Mouse (Mus musculus) neural tube, embryonic 15.5 days (tissue): ENCODE data around the gene Adh5. TPM values are rescaled to one million over a fixed set of nuclear protein-coding genes. Genes with fewer than 3 reads are reported as not detected.
A peak's percentile ranks its signal among the peaks of the same experiment; 100 is the strongest.
"Not testable (repeated sequence)": the region's sequence is repeated elsewhere in the genome, so short reads cannot be mapped to it uniquely, and the experiment has no call there.

Experiments
- ATAC-seq: fragments of 200-750 bp; cut with Nextera tagmentation; 2 replicates; pipeline ENCODE4 v1.8.0; 2017; ENCODE audit warnings: mild to moderate bottlenecking, moderate TSS enrichment, moderate library complexity; ENCODE audit not compliant: low FRiP score
- H3K27ac ChIP-seq: fragments of 300-500 bp; sonication (generic); replicated peaks from 2 replicates; pipeline ENCODE4 v1.5.1; 2015; ENCODE audit warnings: mild to moderate bottlenecking, inconsistent platforms
- H3K27me3 ChIP-seq: fragments of 300-500 bp; sonication (generic); replicated peaks from 2 replicates; pipeline ENCODE4 v1.6.1; 2015; ENCODE audit warnings: inconsistent platforms
- H3K36me3 ChIP-seq: fragments of 300-500 bp; sonication (generic); 2 replicates; pipeline ENCODE4 v1.6.1; 2015; ENCODE audit warnings: inconsistent platforms
- H3K4me1 ChIP-seq: fragments of 300-500 bp; sonication (generic); 2 replicates; pipeline ENCODE4 v1.6.1; 2015; ENCODE audit warnings: inconsistent platforms
- H3K4me2 ChIP-seq: fragments of 300-500 bp; sonication (generic); 2 replicates; pipeline ENCODE4 v1.6.1; 2015; ENCODE audit warnings: inconsistent platforms, mild to moderate bottlenecking, moderate library complexity
- H3K4me3 ChIP-seq: fragments of 300-500 bp; sonication (generic); replicated peaks from 2 replicates; pipeline ENCODE4 v1.5.1; 2015; ENCODE audit warnings: mild to moderate bottlenecking, inconsistent platforms
- H3K9ac ChIP-seq: fragments of 300-500 bp; sonication (generic); replicated peaks from 2 replicates; pipeline ENCODE4 v1.6.1; 2015; ENCODE audit warnings: mild to moderate bottlenecking, inconsistent platforms
- H3K9me3 ChIP-seq: fragments of 300-500 bp; sonication (generic); replicated peaks from 2 replicates; pipeline ENCODE4 v1.6.1; 2016; ENCODE audit warnings: inconsistent platforms
- WGBS: fragments of 180-500 bp; shearing (Covaris S2); methylation state at CpG from one replicate; pipeline ENCODE4 v1.1.7; 2015; ENCODE audit warnings: mixed read lengths; 5-methylcytosine and 5-hydroxymethylcytosine counted together
- polyA plus RNA-seq: library from polyadenylated mRNA; unstranded; fragments of >200 nt; fragmentation: Nextera tagmentation; extraction: Ambion mirVana; gene quantifications from 2 replicates; pipeline ENCODE4 v1.2.1, GENCODE M21; 2015

The Adh5 gene
- polyA plus RNA-seq, 1 experiment from 2014 or later, result 179 TPM

DNA sequence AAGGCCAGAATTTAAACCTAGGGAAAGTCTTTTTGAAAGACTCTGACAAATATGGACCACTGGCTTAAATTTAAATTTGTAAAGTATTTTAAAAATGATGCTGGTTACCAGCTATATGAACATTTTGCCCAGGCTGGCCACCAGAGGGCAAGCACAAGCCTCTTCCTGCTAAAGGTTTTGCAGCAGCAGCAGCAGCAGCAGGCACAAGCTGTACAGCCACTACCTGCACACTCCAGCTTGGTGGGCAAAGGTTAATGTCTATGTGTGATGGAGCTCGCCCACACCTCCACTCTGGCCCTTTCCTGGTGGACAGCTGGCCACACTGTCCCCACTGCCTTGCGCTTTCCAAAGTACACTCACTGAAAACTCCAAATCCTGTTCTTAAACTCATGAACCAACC lies 20.2 kb downstream of the Adh5 start:
- ATAC-seq, result peak; percentile 58; the same call in 1 of the 2 replicates
- no peak overlapping the region for H3K9ac ChIP-seq
- no peak overlapping the region for H3K27ac ChIP-seq
- no peaks in the 10 kb centered on the region for H3K27me3 ChIP-seq
- H3K4me3 ChIP-seq, result no peak overlapping the region
- 85% methylated on average over 2 of the region's 2 CpGs for WGBS
- no peaks in the 10 kb centered on the region for H3K9me3 ChIP-seq
- peaks cover 65% of the 10 kb centered on the region for H3K36me3 ChIP-seq
- no peak overlapping the region for H3K4me2 ChIP-seq
- no peaks in the 10 kb centered on the region for H3K4me1 ChIP-seq

DNA sequence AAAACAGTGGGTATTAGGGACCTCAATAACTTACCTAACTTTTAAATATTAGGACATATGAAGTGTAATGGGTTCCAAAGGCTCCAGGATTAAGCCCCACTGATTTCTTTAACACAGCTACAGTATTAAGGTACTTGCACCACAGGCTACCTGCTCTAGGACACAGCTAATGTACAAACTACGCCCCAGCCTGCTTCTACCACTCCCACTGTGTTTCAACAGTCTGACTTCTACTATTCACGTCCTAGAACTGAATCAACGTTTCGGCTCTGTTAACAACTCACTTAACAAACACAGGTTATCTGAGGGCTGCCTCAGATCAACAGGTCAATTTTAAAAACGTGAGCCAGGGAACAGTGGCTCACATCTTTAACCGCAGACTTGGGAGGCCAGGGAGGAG lies 20.9 kb downstream of the Adh5 start:
- ATAC-seq, result no peak
- H3K4me3 ChIP-seq, result no peak overlapping the region
- WGBS, result 94% methylated on average over 6 of the region's 6 CpGs
- H3K9ac ChIP-seq, result no peak overlapping the region
- peaks cover 67% of the 10 kb centered on the region for H3K36me3 ChIP-seq
- no peaks in the 10 kb centered on the region for H3K4me1 ChIP-seq
- no peak overlapping the region for H3K4me2 ChIP-seq
- no peak overlapping the region for H3K27ac ChIP-seq
- H3K9me3 ChIP-seq, result no peaks in the 10 kb centered on the region
- no peaks in the 10 kb centered on the region for H3K27me3 ChIP-seq

DNA sequence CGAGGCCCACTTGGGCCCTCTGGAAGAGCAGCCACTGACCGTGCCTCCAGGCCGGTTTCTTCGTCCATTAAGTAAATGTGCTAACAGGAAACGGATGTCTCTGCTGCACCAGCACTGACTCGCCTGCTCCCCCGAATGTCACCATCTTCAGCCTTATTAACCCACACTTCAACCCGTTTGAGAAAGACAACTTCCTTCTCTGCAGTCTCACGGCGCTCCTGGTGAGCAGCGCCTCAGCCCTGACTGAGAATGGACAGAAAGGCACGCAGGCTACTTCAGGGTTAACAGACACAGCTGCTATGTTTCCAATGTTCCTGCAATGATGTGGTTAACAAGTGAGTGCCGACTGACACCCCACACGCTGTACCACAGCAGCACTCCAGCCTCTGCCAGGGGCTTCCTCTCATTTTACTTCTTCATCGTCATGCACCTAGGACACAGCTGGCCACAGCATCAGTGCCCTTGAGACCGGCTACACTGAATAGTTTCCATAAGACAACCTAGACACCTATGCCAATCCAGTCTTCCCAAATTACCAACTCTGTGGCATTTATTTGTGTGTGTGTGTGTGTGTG lies 21.8 kb downstream of the Adh5 start:
- H3K27ac ChIP-seq, result no peak overlapping the region

DNA sequence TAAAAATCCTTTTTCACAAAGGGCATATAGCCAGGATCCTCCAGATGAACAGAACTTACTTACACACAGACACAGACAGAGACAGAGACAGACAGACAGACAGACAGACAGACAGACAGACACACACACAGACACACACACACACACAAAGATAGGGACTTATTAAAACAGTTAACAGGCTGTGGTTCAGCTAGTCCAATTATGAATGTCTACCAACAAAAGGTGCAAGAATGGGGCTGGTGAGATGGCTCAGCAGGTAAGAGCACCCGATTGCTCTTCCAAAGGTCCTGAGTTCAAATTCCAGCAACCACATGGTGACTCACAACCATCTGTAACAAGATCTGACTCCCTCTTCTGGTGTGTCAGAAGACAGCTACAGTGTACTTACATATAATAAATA lies 23.8 kb downstream of the Adh5 start:
- H3K9me3 ChIP-seq, H3K9ac ChIP-seq, H3K4me2 ChIP-seq, ATAC-seq, H3K4me1 ChIP-seq, H3K4me3 ChIP-seq, H3K27me3 ChIP-seq, H3K27ac ChIP-seq: not testable (repeated sequence)
- H3K36me3 ChIP-seq, result peaks cover 67% of the 10 kb centered on the region
- 100% methylated on average over 1 of the region's 1 CpGs for WGBS

More for the DNA sequence above, 21.8 kb downstream of the Adh5 start:
- Histone ChIP-seq H3K9me3 (no peaks in the 10 kb centered on the region), H3K4me2 (no peak overlapping the region), H3K9ac (no peak overlapping the region), H3K36me3 (peaks cover 68% of the 10 kb centered on the region), H3K27me3 (no peaks in the 10 kb centered on the region), H3K4me3 (no peak overlapping the region), H3K4me1 (no peaks in the 10 kb centered on the region)
- ATAC-seq, result no peak
- WGBS, result 83% methylated on average over 16 of the region's 16 CpGs

DNA sequence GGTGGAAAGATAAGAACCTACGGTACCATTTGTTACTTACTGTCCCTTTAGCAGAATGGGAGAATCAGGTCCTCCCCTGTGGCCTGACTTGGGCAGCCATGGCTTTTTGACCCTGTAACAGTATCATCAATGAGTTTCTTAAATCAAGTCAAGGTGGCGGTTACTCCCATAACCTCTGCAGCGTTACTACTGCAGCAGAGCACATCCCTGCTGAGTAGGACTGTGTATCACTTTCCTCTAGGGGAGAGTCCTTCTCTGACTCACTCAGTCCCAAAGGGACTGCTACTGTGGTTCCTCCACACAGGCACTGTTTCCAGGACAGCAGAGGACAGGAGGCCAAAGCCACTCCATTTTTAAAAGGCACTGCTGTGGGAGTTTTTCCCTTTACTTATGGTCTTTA lies 28.2 kb downstream of the Adh5 start:
- 83% methylated on average over 3 of the region's 3 CpGs for WGBS

DNA sequence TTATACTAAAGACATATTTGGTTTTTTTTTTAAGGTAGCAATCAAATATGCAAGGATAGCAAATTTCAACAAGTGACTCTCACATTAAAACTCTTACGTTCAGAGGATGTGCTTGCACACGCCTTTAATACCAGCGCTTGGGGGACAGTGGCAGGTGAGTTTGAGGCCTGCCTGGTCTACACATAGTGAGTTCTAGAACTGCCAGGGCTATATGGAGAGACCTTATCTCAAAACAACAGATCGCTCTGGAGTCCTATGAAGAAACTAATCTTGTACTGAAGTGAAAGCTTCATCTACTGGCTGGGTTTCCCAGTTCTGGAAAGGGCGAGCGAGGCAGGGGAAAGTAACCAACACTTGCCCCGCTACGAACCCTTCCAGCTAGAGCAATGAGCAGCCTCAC lies 36.6 kb downstream of the Adh5 start:
- peaks cover 23% of the 10 kb centered on the region for H3K36me3 ChIP-seq

More for the DNA sequence above, 28.2 kb downstream of the Adh5 start:
- H3K4me3 ChIP-seq, result no peak overlapping the region
- H3K4me2 ChIP-seq, result no peak overlapping the region
- peaks cover 59% of the 10 kb centered on the region for H3K36me3 ChIP-seq
- H3K27me3 ChIP-seq, result no peaks in the 10 kb centered on the region
- no peak overlapping the region for H3K27ac ChIP-seq
- no peaks in the 10 kb centered on the region for H3K4me1 ChIP-seq
- ATAC-seq, result no peak
- no peaks in the 10 kb centered on the region for H3K9me3 ChIP-seq
- no peak overlapping the region for H3K9ac ChIP-seq

DNA sequence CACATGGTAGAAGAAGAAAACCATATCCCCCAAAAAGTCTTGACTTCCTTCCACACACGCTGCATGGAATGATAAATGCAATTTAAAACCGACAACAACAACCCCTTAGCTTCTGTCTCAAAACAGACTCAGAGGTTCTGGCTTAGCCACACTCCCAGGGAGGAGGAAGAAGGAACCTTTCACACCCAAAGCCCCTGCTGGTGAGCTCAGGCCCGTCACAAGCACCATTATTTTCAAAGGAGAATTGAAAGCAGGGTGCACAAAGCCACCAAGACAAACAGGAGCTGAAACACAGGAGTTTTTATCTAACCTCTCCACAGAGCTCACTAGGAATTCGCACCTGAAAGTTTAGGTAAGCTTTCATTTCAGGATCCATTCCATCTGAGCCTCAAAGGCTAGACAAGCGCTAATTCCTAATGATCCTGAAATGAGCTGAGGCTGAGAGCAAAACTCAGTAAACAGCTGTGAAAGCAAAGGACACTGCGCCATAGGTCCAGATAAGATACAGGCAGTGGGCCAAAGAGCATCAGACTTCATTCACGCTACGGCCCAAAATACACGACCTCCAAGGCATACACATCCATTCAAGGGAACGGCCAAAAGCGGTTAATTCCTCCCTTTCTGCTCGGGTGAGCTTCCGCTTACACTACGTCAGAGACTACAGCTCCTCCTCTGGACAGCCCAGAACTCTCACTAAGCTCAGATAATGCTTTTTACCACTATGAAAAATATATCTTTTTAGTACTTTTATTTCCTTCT lies 38.8 kb downstream of the Adh5 start:
- Histone ChIP-seq H3K27ac (no peak overlapping the region), H3K4me3 (no peak overlapping the region), H3K27me3 (no peaks in the 10 kb centered on the region), H3K4me2 (no peak overlapping the region), H3K36me3 (peaks cover 28% of the 10 kb centered on the region), H3K9ac (no peak overlapping the region), H3K9me3 (no peaks in the 10 kb centered on the region), H3K4me1 (peaks cover 3% of the 10 kb centered on the region; the same call in 1 of the 2 replicates)
- 61% methylated on average over 14 of the region's 14 CpGs for WGBS
- ATAC-seq, result no peak

More for the DNA sequence above, 36.6 kb downstream of the Adh5 start:
- ATAC-seq, result no peak
- H3K4me1 ChIP-seq, result peaks cover 3% of the 10 kb centered on the region; the same call in 1 of the 2 replicates
- no peak overlapping the region for H3K27ac ChIP-seq
- no peak overlapping the region for H3K4me3 ChIP-seq
- no peaks in the 10 kb centered on the region for H3K27me3 ChIP-seq
- H3K9me3 ChIP-seq, result no peaks in the 10 kb centered on the region
- no peak overlapping the region for H3K9ac ChIP-seq
- 98% methylated on average over 8 of the region's 8 CpGs for WGBS
- no peak overlapping the region for H3K4me2 ChIP-seq

DNA sequence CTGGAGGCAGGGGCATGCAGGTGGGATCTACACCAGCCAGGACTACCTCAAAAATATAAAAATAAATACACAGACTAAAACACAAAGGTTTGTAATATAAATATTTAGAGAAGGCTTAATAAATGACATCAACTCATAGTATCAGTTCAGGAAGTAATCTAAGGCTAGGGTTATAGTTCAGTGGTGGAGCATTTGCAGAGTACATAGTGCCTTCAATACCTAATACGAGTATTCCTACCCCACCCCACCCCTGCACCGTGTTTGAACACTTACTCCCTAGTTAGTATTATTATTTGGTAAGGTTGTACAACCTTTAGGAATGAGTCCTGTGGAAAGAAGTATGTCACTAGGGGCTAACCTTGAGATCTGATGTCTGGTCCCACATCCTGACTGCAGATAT lies 40.3 kb downstream of the Adh5 start:
- Histone ChIP-seq H3K4me2 (no peak overlapping the region), H3K36me3 (peaks cover 28% of the 10 kb centered on the region), H3K4me3 (no peak overlapping the region), H3K27me3 (no peaks in the 10 kb centered on the region), H3K9ac (no peak overlapping the region), H3K4me1 (peaks cover 12% of the 10 kb centered on the region), H3K9me3 (no peaks in the 10 kb centered on the region), H3K27ac (no peak overlapping the region)
- no peak for ATAC-seq
- WGBS, result 87% methylated on average over 2 of the region's 2 CpGs

DNA sequence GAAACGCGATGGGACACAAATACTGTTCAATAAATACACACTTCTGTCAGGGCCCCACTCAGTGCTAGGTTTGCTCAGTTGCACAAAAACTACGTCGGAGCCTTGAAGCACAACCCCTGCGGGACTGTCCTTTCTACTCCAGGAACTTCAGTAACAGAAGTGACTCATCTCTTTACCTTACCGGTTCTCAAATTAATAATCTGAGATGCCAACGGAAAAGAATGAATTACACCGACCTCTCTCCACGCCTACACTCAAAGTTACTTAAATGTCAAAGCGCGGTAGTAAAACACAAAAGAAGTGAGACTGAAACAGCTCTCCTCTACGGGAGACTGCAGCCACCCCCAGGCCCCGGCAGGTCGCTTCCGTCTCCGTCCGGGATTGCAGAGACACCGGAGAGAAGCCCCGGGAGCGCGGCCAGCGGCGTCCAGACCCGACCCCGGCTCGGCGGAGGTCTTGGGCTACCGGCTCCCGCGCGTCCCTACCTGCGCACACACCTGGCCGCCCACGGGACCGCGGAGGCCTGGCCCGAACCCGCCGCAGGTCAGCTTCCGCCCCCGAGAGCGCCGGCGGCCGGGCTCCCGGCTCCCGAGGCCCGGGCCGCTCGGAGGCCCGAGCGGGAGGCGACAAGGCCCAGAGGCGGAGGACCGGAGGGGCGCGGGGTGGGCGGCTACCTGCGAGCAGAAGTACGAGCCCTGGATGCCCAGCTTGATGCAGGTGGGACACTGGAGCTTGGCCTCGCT lies 45.9 kb downstream of the Adh5 start:
- Histone ChIP-seq H3K9ac (peak overlapping the region; percentile 78), H3K27ac (peak overlapping the region; percentile 84), H3K4me2 (peak overlapping the region; percentile 67), H3K4me3 (peak overlapping the region; percentile 85), H3K36me3 (peaks cover 9% of the 10 kb centered on the region), H3K4me1 (peaks cover 15% of the 10 kb centered on the region), H3K9me3 (no peaks in the 10 kb centered on the region), H3K27me3 (no peaks in the 10 kb centered on the region)
- peak; percentile 58 for ATAC-seq
- under 1% methylated on average over 57 of the region's 61 CpGs for WGBS

DNA sequence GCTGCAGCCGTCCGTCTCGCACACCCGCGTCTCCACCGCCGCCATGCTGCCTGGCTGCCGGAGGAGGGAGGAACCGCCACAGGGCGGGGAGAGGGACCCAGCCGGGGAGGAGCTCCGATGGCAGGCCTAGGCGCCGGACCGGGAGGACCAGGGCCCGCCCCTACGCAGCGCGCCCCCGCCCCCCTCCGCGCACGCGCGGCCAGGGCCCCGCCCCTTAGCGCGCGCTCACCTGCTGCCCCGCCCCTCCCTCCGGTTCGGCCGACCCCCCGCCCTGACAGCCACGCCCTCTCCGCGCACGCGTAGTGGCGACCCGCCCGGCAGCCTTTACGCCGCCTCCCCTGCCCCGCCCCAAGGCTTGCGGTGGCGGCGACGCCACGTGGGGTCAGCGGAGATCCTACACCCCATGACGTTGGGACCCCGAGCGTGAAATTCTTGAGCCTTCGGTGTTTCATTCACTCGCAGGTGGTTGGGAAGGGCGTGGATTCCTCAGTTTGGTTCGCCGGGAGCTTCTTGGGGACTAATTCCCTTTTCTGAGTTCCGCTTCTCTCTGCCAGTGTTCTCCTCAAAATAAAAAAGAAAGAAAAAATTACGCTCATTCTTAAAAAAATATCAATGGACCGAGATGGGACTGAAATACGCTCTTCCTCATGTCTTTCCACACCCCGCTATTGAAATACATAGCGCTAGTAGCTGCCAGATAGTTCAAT lies 46.6 kb downstream of the Adh5 start, which contains the start of gene Metap1:
Metap1 (minus strand) TSS at position 189 of the 707 bp plus-strand sequence.
- peak within 1 kb of the TSS; percentile 78 for H3K9ac ChIP-seq

DNA sequence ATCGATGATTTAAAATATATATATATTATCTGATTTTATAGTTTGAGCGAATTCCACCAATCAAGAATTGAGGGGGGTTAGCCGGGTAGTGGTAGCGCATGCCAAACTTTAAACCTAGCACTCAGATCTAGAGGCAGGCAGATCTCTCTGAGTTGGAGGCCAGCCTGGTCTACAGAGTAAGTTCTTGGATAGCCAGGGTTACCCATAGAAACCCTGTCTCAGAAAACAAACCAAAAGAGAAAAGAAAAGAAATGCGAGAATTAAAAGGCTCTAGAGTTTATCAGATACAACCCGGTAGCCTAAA lies 47.1 kb downstream of the Adh5 start:
- Histone ChIP-seq H3K4me2 (peak overlapping the region; percentile 67), H3K27me3 (no peaks in the 10 kb centered on the region), H3K36me3 (peaks cover 4% of the 10 kb centered on the region), H3K4me3 (peak overlapping the region; percentile 85), H3K4me1 (peaks cover 15% of the 10 kb centered on the region), H3K9ac (peak overlapping the region; percentile 59), H3K9me3 (no peaks in the 10 kb centered on the region), H3K27ac (no peak overlapping the region; the same call in 1 of the 2 replicates)
- peak; percentile 36; the same call in 1 of the 2 replicates for ATAC-seq
- 29% methylated on average over 6 of the region's 6 CpGs for WGBS

More for the DNA sequence above, 46.6 kb downstream of the Adh5 start, which contains the start of gene Metap1:
- under 1% methylated on average over 64 of the region's 65 CpGs for WGBS
- H3K27me3 ChIP-seq, result no peaks in the 10 kb centered on the region
- peaks cover 15% of the 10 kb centered on the region for H3K4me1 ChIP-seq
- peak; percentile 98 for ATAC-seq
- peak within 1 kb of the TSS; percentile 84 for H3K27ac ChIP-seq
- H3K9me3 ChIP-seq, result no peaks in the 10 kb centered on the region
- H3K4me3 ChIP-seq, result peak within 1 kb of the TSS; percentile 85
- H3K4me2 ChIP-seq, result peak within 1 kb of the TSS; percentile 67
- H3K36me3 ChIP-seq, result peaks cover 8% of the 10 kb centered on the region
